Mouse (Mus musculus) bone marrow, adult 2 months (tissue): ENCODE data around the gene Map2k1.

Experiments used
- CTCF ChIP-seq: fragments of 200-500 bp; IDR thresholded peaks from 2 replicates; pipeline ENCODE4 v1.5.1; 2011; ENCODE audit warnings: low read length, control low read depth; ENCODE audit not compliant: control insufficient read depth, insufficient read depth
- POLR2A ChIP-seq: fragments of 200-500 bp; IDR thresholded peaks from 2 replicates; pipeline ENCODE4 v1.6.1; 2011; ENCODE audit warnings: low read depth, mild to moderate bottlenecking, control low read depth, low read length, borderline replicate concordance; ENCODE audit not compliant: control insufficient read depth

GRCm38 (mm10) chr9:64202331-64202730, 51.1 kb downstream of the Map2k1 start:
- TF ChIP-seq CTCF = no peak
- no peak for TF ChIP-seq POLR2A
